Mouse (Mus musculus): ENCODE data around the gene Ssmem1.
A peak's percentile ranks its signal among the peaks of the same experiment; 100 is the strongest.

Gene Ssmem1

DNA sequence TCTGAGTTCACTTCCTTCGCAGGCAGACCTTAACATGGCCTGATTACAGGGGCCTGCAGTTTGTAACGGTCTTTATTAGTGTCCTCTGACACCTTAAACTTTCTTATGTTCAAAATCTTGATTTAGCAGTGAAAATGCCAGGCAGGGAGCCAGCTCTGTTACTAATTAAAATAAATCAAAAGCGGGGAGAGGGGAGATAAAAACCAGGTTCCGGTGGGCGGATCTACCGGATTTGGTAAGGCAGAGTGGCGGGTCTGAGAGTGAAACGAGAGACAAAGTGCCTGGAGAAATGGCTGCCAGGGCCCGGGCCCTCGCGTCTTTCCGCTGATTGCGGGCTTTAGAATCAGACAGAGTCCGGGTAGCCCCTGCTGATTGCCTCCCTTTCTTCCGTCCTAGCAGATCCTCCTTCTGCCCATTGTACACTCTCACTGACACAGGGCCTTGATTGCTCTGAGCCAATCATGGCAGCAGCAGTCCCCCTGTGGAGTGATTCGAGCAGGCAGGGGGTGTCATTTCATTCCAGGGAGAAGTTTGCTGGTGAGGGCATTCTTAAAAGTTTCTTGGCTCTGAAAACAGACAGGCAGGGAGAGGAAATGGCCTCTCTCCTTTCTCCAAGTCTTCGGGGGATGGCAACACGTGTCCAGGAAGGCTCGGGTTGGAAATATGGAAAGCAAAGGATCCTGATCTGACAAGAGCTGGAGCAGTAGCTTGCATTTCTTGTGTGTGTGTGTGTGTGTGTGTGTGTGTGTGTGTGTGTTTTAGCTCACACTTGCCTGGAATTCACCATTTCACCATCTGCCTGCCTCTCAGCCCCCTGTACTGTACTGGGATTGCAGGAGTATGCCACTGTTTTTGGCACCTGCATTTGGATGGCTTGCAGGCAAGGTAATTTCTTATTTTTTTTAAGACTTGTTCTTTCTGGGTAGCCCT lies 17.2 kb downstream of the Ssmem1 start:
- DNase-seq (ENCODE audit: low spot score) = no peak

DNA sequence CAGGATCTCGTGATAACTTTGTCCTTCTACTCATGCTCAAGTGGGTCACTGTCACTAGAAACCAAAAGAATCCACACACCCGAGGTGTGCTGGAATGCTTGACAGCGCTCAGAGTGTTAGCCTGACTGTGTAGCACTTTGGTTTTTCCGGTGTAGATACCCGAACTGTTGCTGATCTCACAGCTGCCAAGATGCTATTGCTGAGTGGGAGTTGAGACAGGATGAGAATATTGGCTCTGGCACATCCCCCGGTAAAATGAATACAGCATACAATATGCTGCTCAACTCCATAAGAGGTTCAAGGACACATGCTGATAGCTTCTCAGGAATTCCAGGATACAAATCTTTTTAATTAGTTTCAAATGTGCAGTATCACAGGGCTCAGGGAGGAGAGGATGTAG lies 19.2 kb downstream of the Ssmem1 start:
- no peak for DNase-seq (ENCODE audit: low spot score)

DNA sequence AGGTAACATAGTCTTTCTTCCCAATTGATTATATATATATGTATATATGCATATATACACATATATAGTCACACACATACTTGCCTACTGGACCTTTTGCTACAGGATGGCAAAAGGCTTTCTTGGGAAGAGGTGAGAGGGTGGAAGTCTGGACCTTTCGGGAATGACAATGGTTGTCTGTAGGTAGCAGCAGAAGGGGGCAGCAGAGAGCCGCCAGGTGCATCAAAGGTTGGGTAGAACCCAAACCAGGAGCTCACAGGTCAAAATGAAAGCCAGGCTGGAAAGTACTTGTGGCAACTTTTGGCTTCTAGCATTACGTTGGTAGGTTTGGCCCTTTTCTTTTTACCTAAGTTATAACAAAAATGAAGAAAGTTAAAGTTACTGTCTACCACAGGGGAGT lies 25.7 kb downstream of the Ssmem1 start:
- DNase-seq (ENCODE audit: low spot score) = no peak

DNA sequence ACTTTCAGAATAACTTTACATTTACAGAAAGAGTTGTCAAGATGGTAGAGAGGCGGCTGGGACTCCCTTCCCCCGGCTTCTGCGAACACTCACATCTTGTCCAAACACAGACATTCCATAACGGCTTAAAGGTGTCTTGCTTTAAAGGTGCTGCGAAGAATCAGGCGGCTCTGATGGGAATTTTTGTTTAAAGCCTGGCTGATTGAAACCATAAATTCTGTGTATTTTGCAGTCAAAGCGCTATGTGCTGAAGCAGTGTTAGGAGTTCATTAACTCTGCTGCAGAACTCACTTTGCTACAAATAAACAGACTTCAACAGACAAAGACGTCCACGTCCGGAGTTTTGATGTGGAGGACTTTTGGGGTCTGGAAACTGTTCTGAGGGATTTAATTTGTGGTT lies 28.6 kb downstream of the Ssmem1 start:
- no peak for DNase-seq (ENCODE audit: low spot score)

DNA sequence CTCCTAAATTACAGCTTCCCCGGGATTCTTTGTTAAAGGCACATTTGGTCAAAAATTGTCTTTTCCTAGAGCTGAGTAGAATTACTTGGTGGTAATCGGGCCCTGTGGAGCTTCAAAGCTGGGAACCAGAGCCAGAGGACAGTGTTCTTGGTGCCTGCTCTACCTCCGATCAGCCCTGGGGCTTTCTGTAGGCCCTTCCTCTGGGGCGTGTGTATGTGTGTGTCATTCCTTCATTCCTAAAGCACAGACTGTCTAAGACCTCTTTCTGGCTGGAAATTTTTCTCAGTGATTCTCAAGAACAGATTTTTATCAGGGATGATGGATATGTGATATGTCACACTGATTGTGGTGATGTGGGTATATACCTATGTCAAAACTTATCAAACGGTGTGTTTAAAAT lies 29.2 kb downstream of the Ssmem1 start:
- DNase-seq (ENCODE audit: low spot score) = no peak

DNA sequence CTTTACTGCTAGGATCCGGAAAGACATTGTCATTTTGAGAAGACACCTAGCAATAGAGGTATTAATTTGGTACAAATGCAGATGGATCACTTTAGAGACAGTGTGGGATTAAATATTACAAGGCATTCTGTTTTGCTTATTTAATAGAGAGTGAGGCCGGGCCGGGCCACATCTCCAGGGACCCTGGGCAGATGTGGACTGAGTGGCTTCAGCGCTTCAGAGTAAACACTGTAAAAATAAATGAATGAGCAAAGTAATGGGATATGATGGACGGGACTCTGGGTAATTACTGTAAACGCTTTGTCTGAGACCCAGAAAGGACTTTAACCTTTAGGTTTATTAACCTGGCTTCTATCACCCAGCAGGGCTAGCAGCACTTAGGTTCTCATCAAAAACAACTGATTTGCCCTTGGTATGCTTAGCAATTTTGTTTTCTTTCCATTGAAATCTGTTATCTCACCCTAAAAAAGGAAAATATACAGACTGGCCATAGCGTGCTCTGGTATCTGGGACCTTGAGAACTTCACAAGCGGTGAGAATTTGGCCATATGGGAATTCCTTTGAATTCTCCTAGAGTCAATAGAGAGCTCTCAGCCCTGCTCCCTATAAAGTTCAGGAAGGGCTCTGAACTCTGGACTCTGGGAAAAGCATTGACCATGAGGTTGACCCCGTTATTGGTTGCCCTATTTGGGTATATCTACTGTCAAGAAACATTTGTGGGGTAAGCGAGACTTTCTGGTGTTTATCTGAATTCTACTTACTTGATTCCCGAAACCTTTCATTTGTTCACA lies 31.6 kb downstream of the Ssmem1 start, which contains the start of gene Cpa2:
Gene Cpa2 (plus strand): TSS at position 574 of the 791 bp plus-strand sequence.
- no peak for DNase-seq (ENCODE audit: low spot score)

DNA sequence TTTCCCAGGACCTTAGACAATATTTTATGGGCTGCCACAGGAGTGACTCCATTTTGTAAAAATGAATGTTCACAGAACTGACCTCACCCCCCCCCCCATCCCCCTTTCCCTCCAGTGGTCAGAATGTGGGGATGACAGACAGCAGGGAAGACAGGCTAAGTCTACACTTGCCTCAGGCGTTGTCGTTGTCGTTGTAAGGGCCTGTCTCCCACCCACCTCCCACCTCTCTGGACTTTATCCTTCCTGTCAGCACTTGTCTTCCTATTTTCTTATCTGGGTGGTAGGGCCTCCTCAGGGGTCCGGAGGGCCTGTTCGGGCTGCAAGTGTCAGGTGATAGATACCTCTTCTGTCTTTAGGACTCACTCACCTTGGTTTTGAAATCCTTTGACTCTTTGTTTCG lies 32.6 kb downstream of the Ssmem1 start:
- no peak for DNase-seq (ENCODE audit: low spot score)

DNA sequence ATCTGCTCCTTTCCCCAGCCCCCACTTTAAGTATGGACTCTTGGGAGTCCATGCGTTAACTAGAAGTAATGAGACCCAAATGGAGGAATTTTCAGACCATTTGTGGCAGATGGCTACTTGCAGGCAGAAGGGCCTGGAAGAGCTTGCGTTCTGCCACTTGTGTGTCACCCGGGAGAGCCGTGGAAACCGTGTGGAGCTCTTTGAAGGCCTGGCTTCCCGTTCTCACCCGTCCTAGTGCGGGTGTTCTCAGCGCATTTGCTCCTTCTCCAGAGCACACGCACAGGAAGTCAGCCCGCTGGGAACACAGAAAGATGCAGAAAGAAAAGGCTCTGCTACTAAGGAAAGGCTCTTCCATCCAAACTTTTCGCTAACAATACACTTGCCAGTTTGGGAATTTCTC lies 33.4 kb downstream of the Ssmem1 start:
- no peak for DNase-seq (ENCODE audit: low spot score)

DNA sequence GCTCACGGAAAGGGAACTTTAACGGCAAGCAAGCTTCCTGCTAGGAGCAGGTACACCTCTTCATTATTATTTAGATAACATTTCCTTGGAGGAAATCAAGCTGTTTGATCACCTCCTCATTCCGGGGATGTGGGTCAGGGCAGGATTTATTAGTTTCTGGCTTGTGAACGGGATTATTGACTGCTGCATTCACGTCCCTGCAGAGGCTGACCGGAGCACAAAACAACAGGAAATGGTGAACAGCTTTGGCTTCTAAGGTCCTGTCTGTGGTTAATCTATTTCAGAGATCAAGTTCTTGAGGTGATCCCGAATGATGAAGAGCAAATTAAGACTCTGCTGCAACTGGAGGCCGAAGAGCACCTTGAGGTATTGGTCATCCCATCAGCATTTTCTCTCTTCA lies 34.2 kb downstream of the Ssmem1 start:
- no peak for DNase-seq (ENCODE audit: low spot score)

DNA sequence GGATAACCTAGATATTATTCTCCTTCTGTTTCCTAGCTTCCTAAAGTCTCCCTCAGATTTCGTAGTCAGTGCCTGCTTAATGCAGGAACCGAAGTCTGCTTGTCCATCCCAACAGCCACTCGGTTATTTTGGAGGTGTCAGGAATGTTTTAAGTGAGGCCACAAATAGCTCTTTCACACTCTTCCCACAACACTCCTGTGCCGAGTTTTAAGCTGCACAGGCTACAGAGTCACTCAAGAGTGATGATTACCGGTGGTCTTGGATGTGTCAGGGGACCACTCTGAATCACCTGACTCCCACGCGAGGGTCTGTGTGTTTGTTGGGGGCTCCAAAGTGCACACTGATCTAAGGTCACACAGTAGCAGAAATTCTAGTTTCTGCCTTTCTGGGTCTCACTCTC lies 36.0 kb downstream of the Ssmem1 start:
- no peak for DNase-seq (ENCODE audit: low spot score)

DNA sequence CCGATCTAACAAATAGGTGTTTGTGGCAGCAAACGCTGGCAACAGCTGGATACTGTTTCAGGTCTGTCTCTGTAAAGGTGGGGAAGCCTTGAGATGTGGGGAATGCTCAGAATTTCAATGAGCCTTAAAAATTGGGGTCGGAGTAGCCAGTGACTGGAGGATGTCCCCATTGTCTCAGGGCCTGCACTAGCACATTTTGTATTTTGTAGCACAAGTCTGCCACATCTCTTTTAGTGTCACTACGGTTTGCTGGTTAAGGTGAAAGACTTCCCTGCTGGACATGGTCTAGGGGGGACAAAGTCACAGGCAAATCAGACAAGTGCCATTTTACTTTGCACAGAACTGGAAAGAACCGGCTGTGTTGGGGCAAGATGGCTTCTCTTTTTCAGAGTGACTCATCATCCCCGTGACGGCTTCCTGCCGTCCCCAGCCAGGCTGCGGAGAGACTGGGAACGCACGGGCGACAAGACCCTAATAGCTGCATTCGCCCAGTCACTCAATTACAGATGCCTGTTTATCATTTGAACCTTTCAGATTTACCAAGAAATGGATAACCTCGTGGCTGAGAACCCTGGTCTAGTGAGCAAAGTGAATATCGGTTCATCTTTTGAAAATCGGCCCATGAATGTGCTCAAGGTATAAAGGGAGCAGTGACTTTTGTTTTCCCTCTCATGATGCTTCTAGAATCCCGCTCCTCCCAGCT lies 37.1 kb downstream of the Ssmem1 start:
- DNase-seq (ENCODE audit: low spot score) = peak; percentile 6

DNA sequence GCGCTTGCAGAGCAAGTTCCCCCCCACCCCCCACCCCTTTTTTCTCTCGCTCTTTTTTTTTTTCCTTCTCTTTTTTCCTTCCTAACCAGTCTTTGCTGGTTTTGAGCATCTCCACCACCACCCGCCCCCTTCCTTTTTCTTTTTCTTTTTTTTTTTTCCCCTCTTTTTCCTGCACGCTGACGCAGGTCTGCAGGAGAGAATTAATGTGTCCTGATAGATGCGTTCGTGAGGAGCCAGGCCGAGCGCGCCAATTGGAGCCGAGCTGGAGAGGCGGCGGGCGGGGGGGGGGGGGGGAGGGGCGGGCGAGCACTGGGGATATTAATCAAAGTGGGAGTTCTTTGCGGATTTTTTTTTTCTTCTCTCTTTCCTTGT lies 37.6 kb downstream of the Ssmem1 start:
- DNase-seq (ENCODE audit: low spot score) = no peak

DNA sequence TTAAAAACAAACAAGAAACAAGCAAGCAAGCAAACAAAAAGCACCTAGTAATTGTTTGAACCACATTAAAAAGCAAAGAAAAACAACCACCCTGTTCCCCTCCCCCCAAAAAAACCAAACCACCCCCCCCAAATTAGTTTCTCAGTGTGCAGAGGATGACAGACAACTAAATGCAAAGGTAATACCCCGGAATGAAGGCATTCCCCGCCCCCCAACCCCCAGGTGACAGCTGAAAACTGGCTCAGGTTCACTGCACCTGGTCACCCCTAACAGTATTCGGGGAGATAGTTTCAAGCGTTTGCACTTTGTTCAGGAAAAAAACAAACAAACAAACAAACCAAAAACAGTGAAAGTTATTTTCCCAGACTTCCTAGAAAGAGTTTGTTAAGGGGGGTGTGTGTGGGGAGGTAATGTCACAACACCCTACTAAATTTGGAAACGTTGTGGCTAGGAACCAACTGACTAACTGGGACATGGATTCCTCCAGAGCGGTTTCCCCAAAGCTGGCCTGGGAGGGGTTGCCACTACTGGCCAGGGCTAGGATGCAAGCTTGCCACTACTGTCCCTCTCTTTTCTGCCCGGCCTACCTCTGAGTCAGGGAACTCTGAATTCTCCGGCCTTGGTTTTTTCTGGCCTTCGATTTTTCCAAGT lies 38.1 kb downstream of the Ssmem1 start:
- no peak for DNase-seq (ENCODE audit: low spot score)

DNA sequence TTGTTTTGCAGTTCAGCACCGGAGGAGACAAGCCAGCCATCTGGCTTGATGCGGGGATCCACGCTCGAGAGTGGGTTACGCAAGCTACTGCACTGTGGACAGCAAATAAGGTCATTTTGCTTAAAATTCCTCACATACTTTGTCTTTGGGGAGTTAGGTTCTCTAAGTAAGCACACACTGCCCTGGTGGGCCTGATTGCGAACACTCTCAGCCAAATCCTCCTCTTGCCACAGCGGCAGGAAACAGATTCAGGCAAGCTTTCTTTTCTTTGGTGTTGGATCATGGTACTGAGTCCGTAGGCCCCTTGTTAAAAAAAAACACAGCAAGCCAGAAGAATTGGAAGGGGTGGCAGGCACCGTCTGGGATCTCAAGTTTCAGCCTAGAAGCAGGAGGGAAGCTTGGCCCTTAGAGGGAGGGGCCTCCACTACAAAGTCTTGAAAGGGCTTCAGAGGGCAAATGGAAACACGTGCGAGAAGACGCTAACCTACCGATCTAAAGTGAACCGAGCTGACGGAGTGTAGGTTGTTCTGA lies 39.6 kb downstream of the Ssmem1 start:
- DNase-seq (ENCODE audit: low spot score) = no peak

DNA sequence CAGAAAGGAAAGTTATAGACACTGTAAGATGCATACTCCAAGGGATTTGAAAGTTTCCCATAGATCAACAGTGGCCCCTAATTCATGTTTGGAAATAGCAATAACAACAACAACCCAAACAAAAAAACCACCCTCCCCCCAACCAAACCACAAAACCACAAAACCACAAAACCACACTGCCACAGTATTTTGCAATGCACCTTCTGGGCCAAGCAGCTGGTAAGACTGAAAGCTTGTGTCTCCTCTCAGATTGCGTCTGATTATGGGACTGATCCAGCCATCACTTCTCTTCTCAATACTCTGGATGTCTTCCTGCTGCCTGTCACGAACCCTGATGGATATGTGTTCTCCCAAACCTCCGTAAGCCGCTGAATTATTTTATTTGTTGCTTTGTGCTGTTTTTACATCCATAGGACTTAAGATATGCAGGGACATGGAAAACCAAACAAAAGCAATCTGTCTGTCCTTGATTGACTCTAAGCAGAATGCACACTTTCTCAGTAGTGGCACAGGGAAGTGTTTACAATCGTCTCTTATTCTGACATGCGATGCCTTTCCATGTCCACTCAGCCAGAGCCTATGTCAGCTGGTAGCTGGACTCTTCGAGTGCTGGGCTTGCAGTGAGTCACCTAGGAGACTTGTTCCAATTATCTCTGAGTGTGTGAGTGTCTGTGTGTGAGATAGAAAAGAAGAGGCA lies 41.0 kb downstream of the Ssmem1 start:
- no peak for DNase-seq (ENCODE audit: low spot score)

DNA sequence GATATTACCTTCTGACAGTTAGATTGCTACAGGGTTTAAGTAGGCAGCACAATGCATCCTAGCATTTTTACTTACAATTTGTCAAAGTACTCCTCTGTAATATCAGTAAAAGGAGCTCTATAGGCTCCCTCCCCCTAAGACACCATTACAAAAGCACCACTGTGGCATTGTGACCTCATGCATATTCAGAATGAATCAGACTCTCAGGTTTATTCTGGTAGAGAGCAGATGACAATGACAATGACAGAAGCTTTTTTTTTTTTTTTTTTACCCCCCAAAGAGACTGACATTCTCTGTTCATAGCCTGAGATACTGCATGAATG lies 41.5 kb downstream of the Ssmem1 start:
- no peak for DNase-seq (ENCODE audit: low spot score)

DNA sequence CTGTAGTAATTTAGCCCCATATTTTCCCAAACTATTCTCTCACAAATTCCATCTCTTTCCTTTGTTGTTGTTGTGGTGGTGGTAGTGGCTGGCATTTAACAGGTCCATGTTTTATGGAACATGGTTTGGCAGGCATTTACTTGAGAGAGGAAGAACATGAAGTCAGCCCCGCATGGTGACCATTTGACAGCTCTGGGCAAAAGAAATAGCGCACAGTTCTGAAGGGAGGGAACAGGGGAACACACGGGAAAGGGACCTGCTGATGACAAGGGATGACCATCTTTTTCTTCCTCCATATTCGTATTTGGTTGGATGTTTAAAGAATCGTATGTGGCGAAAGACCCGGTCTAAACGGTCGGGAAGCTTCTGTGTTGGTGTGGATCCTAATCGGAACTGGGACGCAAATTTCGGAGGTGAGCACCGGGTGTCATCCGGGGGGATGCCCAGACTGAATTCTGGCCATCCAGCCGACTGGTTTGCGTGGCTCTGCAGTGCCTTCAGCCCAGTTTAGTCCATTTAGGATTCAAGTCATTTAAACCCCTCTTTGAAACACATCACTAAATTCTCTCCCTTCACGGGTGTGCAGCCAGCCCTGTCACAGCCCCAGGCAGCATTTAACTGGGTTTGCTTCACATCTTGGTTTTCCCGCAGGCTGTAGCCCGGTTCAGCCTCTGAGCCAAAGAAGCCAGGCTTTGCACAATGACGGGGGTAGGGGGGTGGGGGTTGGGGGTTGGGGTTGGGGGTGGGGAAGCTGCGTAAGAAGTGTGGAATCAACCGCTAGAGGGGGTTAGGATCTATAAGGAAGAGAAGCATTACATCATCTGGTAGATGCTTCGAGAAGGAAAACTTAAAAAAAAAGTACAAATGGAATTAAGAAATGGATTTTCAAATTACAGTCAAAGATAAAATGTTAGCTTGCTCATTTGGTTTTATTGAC lies 42.3 kb downstream of the Ssmem1 start:
- DNase-seq (ENCODE audit: low spot score) = no peak

DNA sequence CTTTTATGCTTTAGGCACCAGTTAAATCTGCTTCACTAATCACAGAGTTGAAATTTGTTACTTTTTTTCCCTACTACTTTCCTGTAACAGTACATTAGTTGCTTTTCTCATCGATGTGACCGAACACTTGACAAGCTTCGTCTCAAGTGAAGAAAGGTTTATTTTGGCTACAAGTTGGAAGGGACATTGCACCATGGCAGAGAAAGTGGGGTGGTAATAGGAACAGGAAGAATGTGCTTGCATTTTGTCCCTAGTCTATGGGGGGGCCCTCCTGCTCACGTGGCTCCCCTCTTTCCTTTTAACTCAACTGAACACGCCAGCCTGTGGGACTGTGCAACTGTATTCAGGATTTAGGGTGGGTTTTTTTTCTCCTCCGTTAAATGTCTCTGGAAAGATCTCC lies 43.0 kb downstream of the Ssmem1 start:
- no peak for DNase-seq (ENCODE audit: low spot score)

DNA sequence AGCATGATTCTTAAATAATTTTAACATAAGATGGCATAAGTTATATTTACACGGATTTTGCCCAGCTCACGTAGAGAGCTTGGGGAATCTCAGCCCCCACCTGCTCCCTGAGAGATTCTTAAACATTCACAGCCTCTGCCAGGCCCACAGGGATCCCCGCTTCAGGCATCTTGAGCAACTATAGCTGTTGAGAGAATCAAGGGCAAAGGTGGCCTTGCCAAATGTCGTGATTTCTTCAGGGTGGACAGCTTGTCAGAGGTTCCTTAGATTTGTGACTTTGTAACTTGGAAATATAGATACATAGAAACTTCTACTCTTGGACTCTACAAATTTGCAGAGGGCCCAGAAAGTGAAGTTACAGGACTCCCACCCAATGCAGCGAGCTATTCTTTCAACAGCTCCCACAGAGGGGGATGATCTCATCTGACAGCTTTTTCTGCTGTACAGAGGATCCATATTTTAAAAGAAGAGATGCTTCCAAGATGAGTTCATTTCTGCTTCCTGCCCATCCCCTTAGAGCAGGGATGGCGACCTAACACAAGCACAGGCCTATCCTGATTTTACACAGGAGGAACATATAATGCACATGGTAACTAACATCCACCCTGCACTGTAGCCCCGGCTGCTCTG lies 43.8 kb downstream of the Ssmem1 start:
- no peak for DNase-seq (ENCODE audit: low spot score)

DNA sequence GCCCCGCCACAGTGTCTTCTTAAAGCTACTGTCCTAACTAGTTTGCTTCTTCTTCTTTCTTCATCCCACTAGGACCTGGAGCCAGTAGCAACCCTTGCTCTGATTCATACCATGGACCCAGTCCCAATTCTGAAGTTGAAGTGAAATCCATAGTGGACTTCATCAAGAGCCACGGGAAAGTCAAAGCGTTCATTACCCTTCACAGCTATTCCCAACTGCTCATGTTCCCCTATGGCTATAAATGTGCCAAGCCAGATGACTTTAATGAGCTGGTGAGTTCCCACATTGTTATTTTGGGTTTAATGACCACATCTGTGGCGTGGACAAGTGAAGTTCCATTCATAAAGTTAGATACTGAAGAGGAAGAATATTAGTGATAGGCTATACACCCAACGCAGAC lies 44.4 kb downstream of the Ssmem1 start:
- no peak for DNase-seq (ENCODE audit: low spot score)
